Mouse (Mus musculus) CD4-positive, CD25-positive, alpha-beta regulatory T cell, adult 4 months (primary cell): Measurements from ENCODE around the gene Tex35. TPM values are rescaled to one million over a fixed set of nuclear protein-coding genes. Genes with fewer than 3 reads are reported as not detected.

ENCODE experiments used
- ATAC-seq: one replicate; pipeline ENCODE4 v1.8.0; 2017
- polyA plus RNA-seq, 2 experiments: library from polyadenylated mRNA; unstranded; fragments of 100-300 nt; shearing (Covaris generic); gene quantifications; one replicate each; pipeline ENCODE4 v1.2.1; 2017

Gene Tex35
- polyA plus RNA-seq, 2 experiments from 2014 or later = 0.50 TPM; not detected in 1

DNA sequence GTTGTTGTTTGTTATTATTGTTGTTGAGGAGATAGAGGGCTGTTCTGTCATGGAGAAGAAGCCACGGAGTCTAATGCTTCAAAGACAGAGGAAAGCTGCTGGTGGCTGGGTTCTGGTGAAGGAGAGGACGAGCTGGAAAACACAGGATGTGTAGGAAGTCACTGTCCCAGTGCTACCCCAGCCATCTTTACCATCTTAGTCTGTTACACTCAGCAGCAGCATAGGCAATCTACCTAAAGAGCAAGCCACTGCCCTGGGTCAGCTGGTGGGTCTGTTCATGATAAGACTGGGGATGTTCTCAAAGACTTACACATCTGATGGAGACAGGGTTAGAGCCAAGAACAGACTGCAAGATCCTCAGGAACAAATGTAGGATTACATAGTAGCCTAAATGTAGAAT is 58.6 kb downstream of the Tex35 start:
- no peak for ATAC-seq

Other genes with a start within 250 kb of the Tex35 start
- 10 to 100 TPM; 33.0 to 55.6 TPM for gene Ralgps2, start 169.1 kb downstream of the Tex35 start, polyA plus RNA-seq